Mouse (Mus musculus) adrenal gland, postnatal 10 days (tissue): Measurements from ENCODE around the gene Focad. TPM values are rescaled to one million over a fixed set of nuclear protein-coding genes. Genes with fewer than 3 reads are reported as not detected.

Experiments used
- DNase-seq: peaks from one replicate; pipeline ENCODE4 v3.0.0; 2021; ENCODE audit warnings: mixed read lengths
- total RNA-seq, 2 experiments: library from RNA; stranded (reverse); gene quantifications; 2 replicates each; pipeline ENCODE4 v1.2.3; 2021

The Focad gene
- total RNA-seq, 2 experiments from 2014 or later, result 21.0 to 27.2 TPM

GRCm38 (mm10) chr4:88210602-88211001 lies 116.2 kb downstream of the Focad start:
- DNase-seq, result no peak

DNA sequence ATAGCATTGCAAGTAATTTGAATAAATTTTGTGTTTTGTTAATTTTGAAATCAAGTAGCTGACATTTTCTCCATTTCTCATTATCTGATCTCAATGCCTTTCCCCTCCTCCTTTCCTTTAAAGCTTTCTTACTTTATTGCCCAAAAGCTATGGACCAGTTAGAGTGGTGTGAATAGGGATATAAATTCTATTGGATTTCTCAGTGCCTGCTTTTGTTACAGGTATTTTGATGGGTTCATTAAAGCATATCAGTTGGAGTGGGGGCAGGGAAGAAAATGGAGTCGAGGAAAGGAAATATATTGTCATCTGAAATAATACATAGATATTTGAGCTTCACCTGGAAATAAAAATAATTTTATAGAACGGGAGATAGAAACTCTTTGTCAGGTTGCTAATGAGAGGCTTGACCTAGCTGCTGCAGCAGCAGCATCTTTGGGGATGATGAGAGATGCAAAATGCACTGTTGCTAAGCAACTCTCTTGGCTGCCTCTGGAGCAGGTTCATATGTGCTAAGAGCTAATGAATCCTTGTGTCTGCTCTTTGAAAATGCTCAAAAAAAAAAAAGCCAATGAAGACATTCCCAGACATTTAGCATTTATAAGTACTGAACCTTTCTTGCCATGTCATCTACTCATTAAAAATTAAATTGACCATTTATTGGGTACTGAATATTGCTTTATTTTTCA lies 116.9 kb downstream of the Focad start:
- DNase-seq, result no peak

DNA sequence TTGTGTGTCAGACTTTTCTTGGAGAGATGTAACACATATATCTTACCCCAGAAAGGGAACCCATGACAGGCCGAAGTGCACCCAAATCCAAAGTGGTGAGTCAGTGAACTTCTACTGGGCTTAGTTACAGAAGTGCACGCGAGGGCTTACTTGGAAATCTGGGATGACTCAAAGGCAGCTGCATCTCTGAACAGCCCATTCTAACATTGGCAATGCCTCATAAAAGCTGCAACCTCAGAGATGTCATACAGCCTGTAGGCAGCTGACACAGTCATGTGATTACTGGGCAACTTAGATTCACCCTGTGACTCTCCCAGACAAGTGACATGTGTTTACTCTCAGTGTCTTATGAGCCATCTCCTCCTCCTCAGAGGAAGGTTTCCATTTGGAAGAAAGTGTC lies 119.5 kb downstream of the Focad start:
- DNase-seq, result no peak

DNA sequence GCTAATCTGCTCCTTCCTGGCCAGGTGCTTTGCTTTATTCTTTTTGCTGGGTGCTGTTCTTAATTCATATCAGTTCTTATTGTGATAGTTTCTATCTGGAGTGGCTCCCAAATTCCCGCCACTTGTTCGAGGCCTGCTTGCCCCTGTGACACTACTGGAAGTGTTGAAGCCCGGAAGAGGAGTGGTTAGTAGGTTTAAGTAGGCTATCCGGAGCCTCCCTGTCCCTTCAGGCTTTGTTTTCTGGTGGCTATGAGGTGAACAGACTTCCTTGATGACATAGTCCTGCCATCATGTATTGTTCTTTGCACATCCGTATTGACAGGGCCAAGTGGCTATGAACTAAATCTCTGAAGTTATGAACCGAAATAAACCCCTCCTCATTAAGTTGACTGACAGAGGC lies 123.9 kb downstream of the Focad start:
- no peak for DNase-seq

DNA sequence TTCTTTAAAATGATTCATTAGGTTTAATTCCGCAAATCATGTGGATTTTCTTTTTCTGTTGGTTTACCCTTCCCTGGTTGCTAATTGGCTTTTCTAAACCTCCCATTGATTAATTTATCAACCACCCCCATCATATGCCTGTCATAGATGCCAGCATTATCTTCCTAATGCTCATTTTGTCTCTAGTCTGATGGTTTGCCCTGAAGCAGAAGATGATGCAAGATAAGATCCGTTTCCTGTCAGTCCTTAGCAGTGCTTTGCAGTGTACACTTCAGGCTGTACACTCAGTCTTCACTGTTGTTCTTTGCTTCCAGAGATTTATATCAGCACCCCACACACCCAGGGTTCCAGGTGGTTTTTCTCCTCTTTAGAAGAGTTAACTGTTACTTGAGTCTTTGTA lies 124.4 kb downstream of the Focad start:
- DNase-seq, result no peak

DNA sequence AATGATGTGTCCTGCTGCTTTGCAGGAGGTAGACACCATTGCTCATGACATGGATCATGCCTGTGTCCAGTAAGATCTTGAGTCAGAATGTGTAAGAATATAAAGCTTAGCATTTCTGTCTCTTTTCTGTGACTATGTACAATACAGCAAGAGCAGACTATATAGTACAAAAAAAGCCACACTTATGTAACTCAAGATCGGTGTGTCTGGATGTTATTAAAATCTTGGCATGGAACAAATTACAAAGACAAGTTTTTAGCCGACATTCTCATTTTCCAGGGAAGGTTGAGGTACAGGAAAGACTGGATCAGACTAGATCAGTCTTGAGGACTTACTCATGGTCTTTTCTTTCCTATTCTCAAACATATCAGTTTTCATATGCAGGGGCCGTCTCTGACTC lies 136.9 kb downstream of the Focad start:
- no peak for DNase-seq

DNA sequence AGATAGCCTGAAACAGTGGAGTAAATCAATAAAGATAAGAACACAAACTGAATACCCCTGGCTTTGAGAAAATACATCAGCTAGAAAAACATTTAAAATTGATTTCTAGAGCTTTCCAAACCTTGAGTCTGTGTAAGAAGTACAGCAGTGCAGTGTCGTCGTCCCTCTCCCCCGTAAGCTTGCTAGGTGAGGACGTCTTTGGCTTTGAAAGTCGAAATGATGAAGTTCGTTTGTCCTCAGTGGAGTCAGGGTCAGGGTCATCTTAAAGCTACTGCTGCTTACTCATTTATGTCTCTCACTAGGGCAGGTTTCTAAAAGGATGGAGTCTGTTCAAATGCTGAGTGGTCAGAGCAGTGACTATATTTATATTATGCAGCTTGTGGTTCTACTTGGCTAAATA lies 141.5 kb downstream of the Focad start:
- DNase-seq, result no peak

DNA sequence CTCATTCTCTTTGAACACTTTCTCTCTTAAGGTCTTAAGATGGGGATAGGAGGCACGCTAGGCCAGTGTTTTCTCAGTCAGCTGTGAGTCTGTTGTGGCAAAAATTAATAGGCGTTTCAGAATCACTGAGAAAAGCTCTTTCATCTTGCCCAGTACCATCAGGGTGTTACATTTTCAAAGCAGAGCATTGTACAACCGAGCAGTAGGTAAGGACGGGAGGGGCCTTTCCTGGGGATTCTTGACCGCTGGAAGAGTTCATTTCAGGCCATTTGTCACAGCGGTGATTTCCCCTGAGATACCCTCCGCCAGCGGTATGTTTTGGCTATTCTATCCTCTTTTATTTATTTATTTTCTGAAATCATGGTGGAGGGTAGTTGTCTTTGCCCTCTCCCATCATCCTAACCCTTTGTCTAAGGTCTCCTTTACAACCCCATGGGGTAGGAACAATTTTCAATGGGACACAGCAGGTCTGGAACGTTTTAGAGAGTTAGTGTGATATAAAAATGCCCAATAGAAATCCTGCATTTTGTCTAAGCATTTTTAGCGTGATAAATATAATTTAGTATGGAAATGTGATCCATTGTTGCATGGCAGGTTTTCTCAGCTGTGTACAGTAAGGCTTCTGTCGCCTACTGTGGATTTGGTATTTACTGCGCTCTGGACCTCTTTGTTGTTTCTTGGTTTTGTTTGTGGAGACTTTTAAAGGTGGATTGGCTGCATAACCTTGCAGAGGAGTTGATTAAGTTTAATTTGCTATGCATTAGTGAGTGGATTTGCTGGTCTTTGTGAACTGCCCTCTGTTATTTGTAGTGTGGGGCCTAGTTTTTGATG lies 142.7 kb downstream of the Focad start:
- DNase-seq, result no peak

DNA sequence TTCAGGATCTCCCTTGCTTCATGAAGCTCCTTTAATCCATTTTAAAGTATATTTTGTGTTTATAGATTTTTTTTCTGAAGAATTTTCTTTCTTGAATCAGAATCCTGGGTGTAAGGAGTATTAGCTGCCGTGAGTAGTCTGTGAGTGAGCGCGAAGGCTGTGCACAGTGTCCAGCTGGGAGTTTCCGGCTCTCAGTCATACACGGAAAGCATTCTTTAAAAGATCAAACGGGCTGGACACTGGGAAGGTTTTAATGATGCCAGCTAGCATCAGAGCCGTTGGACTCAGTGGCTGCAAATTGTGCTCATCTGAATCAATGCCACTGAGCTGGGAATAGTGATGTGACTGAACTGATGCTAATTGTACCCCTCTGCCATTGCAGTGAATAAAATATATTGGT lies 143.9 kb downstream of the Focad start:
- DNase-seq, result no peak

GRCm38 (mm10) chr4:88243834-88244233 lies 149.4 kb downstream of the Focad start:
- no peak for DNase-seq

GRCm38 (mm10) chr4:88245494-88245893 lies 151.1 kb downstream of the Focad start:
- DNase-seq, result no peak

- DNase-seq, result no peak
Observed at GRCm38 (mm10) chr4:88261349-88261748, 166.9 kb downstream of the Focad start.

DNA sequence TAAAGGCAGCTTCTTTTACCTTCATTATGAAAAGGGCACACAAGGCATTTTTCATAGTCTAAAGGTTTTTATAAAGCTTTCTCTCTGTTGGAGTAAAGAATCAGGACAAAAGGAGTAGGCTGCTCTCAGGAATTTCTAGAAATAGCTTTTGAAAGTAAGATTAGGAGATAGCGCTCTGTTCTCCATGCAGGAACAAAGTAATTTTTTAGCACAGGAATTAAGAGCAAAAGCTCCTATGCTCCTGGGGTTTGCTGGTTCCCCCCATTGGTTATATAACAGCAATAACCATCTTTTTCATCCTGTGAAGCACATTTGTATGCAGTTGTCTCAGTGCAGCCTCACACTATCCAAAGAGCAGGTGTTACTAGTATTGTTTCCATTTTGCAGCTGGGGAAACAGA lies 170.1 kb downstream of the Focad start:
- no peak for DNase-seq

DNA sequence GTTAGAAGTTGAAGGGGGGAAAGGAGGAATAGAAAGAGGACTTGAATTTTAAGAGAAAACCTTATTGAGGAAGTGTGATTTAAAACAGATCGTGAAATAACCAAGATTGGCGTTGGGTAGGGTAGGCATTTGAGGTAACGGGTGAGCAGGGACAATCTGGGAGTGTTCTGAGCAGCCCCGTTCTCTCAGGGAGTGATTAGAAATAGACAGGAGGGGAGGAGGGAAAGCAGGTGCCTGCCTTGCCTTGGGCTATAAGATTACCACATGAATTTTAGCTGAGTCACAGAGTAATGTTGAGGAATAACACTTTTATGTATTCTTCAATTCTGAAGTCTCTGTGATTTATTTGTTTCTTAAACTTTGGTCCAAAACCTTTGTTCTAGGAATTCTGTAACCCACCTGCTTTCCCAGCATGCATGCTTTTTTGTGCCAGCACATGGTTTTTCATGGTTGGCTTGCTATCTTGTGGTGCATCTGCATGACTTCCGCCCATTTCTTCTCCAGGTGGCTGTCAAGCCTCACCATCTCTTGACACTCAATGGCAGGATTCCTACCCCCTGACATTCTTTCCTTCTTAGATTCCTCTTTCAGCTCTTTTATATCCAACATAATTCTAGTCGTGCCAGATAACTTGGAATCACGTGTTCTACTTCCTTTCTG lies 176.1 kb downstream of the Focad start:
- DNase-seq, result no peak

- no peak for DNase-seq
Observed at GRCm38 (mm10) chr4:88275571-88276041, 181.2 kb downstream of the Focad start.

GRCm38 (mm10) chr4:88276058-88276734 lies 181.8 kb downstream of the Focad start:
- DNase-seq, result no peak

- DNase-seq, result no peak
Observed at GRCm38 (mm10) chr4:88278524-88278923, 184.1 kb downstream of the Focad start.

DNA sequence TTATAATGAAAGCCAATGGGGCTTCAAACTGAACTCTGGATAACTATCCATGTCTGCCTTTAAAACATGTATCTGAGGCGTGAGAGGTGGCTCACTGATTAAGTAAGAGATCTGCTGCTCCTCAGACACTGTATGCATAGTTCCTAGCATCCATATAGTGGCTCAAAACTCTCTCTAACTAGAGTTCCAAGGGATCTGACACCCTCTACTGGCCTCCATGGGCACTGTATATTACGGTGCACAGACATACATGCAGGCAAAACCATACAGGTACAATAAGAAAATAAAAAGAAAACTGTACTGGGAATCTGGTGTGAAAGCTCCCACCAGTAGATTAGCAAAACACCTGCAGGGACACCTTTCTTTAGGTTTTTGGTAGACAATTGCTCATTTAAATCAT lies 186.1 kb downstream of the Focad start:
- no peak for DNase-seq

- DNase-seq, result no peak
Observed at GRCm38 (mm10) chr4:88295537-88295936, 201.1 kb downstream of the Focad start.

- DNase-seq, result no peak
Observed at GRCm38 (mm10) chr4:88299551-88299950, 205.1 kb downstream of the Focad start.

- DNase-seq, result no peak
Observed at GRCm38 (mm10) chr4:88300832-88301621, 206.6 kb downstream of the Focad start.

DNA sequence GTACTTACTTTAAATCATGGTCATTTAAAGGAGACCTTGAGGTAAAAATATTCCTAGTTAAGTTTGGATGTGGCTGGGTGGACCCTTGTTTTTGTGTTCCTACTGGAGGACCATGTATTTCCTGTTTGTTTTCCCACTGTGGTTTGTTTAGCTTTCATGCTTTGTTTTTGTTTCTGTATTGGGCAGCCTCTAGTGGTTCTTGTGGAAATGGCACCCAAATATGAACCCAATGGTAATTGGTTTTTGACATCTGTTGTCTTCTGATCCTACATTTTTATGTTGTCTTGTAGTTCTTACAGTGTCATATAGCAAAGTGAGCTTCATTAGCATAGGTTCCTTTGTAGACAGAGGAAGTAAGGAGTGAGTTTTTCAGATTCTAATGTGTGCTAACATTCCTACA lies 207.9 kb downstream of the Focad start:
- peak; percentile 25 for DNase-seq
